33 mouse cellular contexts compared by ENCODE assay signal in the genomic region with DNA sequence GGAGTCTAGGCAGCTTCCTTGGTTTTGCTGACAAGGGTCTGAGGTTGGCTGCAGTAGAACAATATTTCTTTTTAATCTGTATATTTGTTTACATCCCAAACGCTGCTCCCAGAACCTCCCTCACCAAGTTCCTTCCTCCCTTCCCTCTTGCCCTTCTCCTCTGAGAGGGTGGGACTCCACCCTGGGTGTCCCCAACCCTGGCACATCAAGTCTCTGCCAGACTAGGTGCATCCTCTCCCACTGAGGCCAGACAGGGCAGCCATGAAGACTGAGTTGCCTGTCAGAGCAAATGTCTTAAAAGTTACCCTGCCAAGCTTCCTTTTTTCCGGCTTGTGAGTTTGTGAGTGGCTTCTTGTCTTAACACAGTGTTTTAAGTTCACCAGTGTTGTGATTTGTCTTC.
"Had no signal": no experiment of that assay in that cellular context is flagged by ENCODE, and none has a peak within 500 bp of the region (broad histone marks: within the 10 kb centered on the region; RNA-seq: fewer than 3 reads in every experiment).

No protein-coding gene starts in this region.

- H3K27me3 ChIP-seq: limb, embryonic 12.5 days; limb, embryonic 13.5 days; limb, embryonic 15.5 days; liver, embryonic 12.5 days; liver, embryonic 13.5 days; liver, embryonic 15.5 days; lung, embryonic 15.5 days; megakaryocyte, embryonic 14.5 days; midbrain, embryonic 12.5 days; midbrain, embryonic 13.5 days; midbrain, embryonic 15.5 days; neural tube, embryonic 12.5 days; neural tube, embryonic 13.5 days had no signal

- H3K9me3 ChIP-seq: limb, embryonic 10.5 days; limb, embryonic 12.5 days; limb, embryonic 13.5 days; limb, embryonic 15.5 days; liver, embryonic 12.5 days; liver, embryonic 13.5 days; liver, embryonic 15.5 days; lung, embryonic 15.5 days; megakaryocyte, embryonic 14.5 days; midbrain, embryonic 10.5 days; midbrain, embryonic 12.5 days; midbrain, embryonic 13.5 days; midbrain, embryonic 15.5 days; neural tube, embryonic 12.5 days; neural tube, embryonic 13.5 days had no signal

- H3K9ac ChIP-seq: limb, embryonic 12.5 days; limb, embryonic 13.5 days; limb, embryonic 15.5 days; liver, embryonic 12.5 days; liver, embryonic 13.5 days; liver, embryonic 14.5 days; liver, embryonic 15.5 days; liver, postnatal 0 days; lung, embryonic 14.5 days; lung, embryonic 15.5 days; midbrain, embryonic 12.5 days; midbrain, embryonic 13.5 days; midbrain, embryonic 15.5 days; neural tube, embryonic 12.5 days; neural tube, embryonic 13.5 days had no signal

- H3K27ac ChIP-seq: limb, embryonic 10.5 days; limb, embryonic 12.5 days; limb, embryonic 13.5 days; limb, embryonic 15.5 days; liver, embryonic 12.5 days; liver, embryonic 13.5 days; liver, embryonic 14.5 days; liver, embryonic 15.5 days; lung, embryonic 15.5 days; macrophage; midbrain, embryonic 10.5 days; midbrain, embryonic 12.5 days; midbrain, embryonic 13.5 days; midbrain, embryonic 15.5 days; neural tube, embryonic 12.5 days; neural tube, embryonic 13.5 days had no signal

- H3K4me1 ChIP-seq: limb, embryonic 10.5 days; limb, embryonic 12.5 days; limb, embryonic 13.5 days; limb, embryonic 15.5 days; liver, embryonic 12.5 days; liver, embryonic 13.5 days; liver, embryonic 15.5 days; lung, embryonic 15.5 days; midbrain, embryonic 10.5 days; midbrain, embryonic 12.5 days; midbrain, embryonic 13.5 days; midbrain, embryonic 15.5 days; neural tube, embryonic 12.5 days; neural tube, embryonic 13.5 days had no signal

- ATAC-seq: liver, embryonic 12.5 days; liver, postnatal 0 days; lung, postnatal 0 days; midbrain, embryonic 13.5 days; midbrain, embryonic 15.5 days; midbrain, embryonic 16.5 days had no signal

- H3K4me3 ChIP-seq: limb, embryonic 10.5 days; limb, embryonic 12.5 days; limb, embryonic 13.5 days; limb, embryonic 15.5 days; liver, embryonic 12.5 days; liver, embryonic 13.5 days; liver, embryonic 15.5 days; lung, embryonic 15.5 days; megakaryocyte, embryonic 14.5 days; midbrain, embryonic 10.5 days; midbrain, embryonic 12.5 days; midbrain, embryonic 13.5 days; midbrain, embryonic 15.5 days; myocyte; neural tube, embryonic 12.5 days; neural tube, embryonic 13.5 days had no signal

- H3K4me2 ChIP-seq: limb, embryonic 12.5 days; limb, embryonic 13.5 days; limb, embryonic 15.5 days; liver, embryonic 11.5 days; liver, embryonic 12.5 days; liver, embryonic 13.5 days; liver, embryonic 15.5 days; lung, embryonic 14.5 days; lung, embryonic 15.5 days; midbrain, embryonic 11.5 days; midbrain, embryonic 12.5 days; midbrain, embryonic 13.5 days; midbrain, embryonic 15.5 days; neural tube, embryonic 12.5 days; neural tube, embryonic 13.5 days had no signal

- H3K36me3 ChIP-seq: lung, embryonic 15.5 days; neural tube, embryonic 12.5 days had no signal

- DNase-seq: left cerebral cortex, postnatal 4 days; liver; liver, embryonic 13.5 days; liver, postnatal 0 days; lung, adult 18-20 months; lung, adult 2 months; lung, embryonic 14.5 days; lung, postnatal 10 days; lung, postnatal 14 days; lung, postnatal 36 days; lung, postnatal 4 days; midbrain, embryonic 14.5 days had no signal
